Mouse (Mus musculus): ENCODE measurements around the gene Gm45021.

Gene Gm45021

GRCm38 (mm10) chr6:48589194-48589750 lies at the start of gene Gm45021:
Gene Gm45021 (plus strand): TSS chr6:48589610.
- no peak for DNase-seq (ENCODE audit: low spot score)

GRCm38 (mm10) chr6:48539860-48540259 lies 49.5 kb upstream of the Gm45021 start:
- no peak for DNase-seq (ENCODE audit: low spot score)

DNA sequence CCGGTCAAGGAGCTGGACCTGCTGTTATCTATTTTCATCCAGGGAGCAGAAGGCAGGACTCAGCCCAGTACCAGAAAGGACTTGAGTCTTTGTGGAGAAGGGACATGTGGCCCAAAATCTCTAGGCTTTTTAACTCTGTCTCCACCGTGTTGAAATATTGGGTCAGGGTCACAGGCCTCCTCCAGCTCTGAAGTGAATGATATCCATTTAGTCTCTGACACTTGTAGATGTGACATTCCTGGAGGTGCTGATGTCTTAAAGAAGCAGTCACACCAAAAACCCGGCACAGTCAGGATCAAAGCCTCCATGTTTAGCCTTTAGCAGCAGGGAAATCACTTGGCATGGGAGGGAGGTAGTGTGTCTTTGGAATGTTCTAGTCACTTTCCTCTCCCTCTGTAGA lies 48.7 kb upstream of the Gm45021 start:
- no peak for DNase-seq (ENCODE audit: low spot score)

GRCm38 (mm10) chr6:48541560-48542450 lies 47.6 kb upstream of the Gm45021 start:
- no peak for DNase-seq (ENCODE audit: low spot score)

GRCm38 (mm10) chr6:48542631-48543030 lies 46.8 kb upstream of the Gm45021 start:
- DNase-seq (ENCODE audit: low spot score): no peak

- DNase-seq (ENCODE audit: low spot score): no peak
Observed at GRCm38 (mm10) chr6:48545251-48545650, 44.2 kb upstream of the Gm45021 start.

DNA sequence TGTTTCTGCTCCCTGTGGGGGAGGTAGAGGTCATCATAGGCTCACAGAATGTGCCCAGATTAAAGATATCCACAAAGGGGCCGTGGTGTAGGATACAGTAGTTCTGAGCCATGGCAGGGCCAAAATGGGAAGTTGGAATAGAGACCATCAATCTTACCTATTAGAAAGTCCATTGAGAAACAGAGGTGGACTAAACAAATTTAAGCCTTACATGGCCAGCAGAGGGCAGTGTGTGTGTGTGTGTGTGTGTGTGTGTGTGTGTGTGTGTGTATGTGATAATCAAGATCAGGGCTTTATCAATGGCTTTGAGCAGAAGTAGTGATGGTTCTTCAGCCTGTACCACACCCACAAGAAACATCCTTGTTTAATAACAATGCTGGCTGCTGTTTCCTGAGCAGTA lies 43.1 kb upstream of the Gm45021 start:
- no peak for DNase-seq (ENCODE audit: low spot score)

- DNase-seq (ENCODE audit: low spot score): no peak
Observed at GRCm38 (mm10) chr6:48546858-48547257, 42.6 kb upstream of the Gm45021 start.

GRCm38 (mm10) chr6:48548314-48548713 lies 41.1 kb upstream of the Gm45021 start:
- no peak for DNase-seq (ENCODE audit: low spot score)

DNA sequence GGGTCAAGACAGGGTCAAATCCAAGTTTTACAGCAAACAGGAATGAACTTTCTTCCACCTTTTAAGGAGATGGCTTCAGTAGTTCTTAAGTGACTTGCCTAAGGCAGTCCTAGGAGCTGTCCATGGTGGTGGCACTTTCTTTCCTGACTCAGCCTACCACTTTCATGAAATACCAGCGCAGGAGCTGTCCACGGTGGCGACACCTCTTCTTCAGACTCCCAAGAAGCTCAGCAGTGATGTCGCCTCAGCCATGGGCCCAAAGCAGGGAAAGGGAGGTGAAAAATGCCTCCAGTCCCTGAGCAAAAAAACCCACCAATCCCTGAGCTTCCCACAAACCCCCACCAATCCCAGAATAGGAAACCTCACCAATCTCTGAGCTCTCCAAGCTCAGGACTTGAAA lies 36.5 kb upstream of the Gm45021 start:
- DNase-seq (ENCODE audit: low spot score): no peak

DNA sequence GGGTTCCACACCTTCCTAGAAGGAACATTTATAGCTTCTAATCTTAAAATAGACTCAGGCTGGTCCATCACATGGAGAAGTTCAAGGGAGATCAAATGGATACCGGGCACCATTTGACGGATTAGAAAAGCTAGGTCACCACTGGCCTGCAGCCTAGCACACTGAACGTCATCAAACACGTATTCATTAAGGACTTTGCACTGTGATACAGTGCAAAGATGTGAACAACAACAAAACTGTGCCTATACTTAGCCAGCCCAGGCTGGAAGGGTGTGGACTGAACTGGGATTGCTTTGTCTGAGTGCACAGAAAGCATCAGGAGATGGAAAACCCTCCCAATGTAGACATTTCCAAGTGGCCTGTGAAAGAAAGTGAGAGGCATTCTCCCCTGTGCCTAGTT lies 35.6 kb upstream of the Gm45021 start:
- no peak for DNase-seq (ENCODE audit: low spot score)

- DNase-seq (ENCODE audit: low spot score): peak; percentile 97
Observed at GRCm38 (mm10) chr6:48554280-48555103, 34.9 kb upstream of the Gm45021 start, which contains the start of gene Lrrc61. Gene Lrrc61 (plus strand): TSS chr6:48554796.

- DNase-seq (ENCODE audit: low spot score): no peak
Observed at GRCm38 (mm10) chr6:48555104-48555890, 34.1 kb upstream of the Gm45021 start.

DNA sequence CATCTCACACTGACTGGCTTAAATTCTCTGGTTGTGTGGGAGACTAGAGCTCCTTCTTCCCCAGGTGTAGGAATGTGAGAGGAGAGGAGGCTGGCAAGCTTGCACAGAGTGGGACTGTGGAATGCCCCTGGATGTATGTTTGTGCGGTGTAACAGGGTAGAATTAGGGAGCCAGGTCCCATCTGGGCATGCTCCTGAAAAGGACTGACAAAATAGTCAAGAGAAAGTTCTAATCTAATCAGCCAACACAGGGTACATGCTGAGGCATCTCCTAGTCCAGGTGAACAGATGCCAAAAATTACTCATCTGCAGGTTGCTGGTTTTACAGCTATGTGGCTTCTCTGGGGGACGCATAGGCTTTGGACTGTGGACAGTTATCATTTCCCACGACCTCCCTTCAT lies 33.5 kb upstream of the Gm45021 start:
- DNase-seq (ENCODE audit: low spot score): no peak

DNA sequence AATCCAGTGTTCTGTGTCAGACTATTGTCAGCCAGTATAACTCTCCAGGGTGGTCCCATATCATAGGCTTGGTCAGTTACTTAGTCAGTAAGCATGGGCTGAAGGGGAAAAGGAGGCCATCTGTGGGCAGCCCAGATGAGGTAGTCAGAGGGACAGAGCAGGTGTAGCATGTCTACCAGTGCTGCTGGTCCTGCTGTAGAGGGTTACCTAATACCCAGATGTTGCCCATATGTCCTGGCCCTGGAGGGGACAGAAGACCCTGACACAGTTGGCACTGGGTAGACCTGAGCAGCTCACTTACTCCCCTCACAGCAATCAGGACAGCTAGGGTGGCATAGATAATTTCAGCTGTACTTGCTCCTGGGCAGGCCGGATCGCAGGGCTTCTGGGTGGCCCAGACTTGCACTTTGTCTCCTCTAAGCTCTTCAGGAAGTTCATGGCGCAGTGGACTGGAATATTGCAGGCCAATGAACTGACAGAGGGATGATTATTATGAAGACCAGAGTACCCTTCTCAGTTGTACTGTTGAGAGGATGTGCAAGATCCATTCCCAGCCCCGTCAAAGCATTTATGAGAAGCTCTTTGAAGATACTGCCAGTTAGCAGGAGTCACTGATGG lies 23.6 kb upstream of the Gm45021 start:
- DNase-seq (ENCODE audit: low spot score): no peak

GRCm38 (mm10) chr6:48566312-48566711 lies 23.1 kb upstream of the Gm45021 start:
- DNase-seq (ENCODE audit: low spot score): no peak

DNA sequence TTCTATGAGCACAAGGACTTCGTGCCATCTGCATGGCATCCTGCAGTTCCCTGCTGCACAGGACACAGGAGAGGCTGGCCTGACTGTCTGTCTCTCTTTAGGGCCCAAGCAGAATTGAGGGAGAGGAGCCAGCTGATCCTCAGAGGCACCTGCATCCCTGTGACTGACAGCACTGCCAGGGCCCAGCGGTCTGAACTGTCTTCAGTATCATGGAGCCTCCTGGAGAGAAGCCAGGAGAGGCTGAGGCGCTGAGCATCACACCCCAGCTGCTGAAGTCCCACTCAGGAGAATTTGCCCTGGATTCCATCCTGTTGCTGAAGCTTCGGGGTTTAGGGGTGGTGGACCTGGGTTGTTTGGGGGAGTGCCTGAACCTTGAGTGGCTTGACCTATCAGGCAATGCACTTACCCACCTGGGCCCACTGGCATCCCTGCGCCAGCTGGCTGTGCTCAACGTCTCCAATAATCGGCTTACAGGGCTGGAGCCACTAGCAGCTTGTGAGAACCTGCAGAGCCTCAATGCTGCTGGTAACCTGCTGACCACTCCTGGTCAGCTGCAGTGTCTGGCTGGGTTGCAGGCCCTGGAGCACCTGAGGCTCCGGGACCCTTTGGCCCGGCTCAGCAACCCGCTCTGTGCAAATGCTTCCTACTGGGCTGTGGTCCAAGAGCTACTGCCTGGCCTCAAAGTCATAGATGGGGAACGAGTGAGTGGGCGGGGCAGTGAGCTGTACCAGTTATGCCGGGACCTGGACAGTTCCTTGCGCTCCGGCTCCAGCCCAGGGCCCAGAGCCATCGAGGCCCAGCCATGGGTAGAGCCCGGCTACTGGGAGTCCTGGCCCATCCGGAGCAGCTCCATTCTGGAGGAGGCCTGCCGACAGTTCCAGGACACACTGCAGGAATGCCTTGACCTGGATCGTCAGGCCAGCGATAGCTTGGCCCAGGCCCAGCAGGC lies 21.1 kb upstream of the Gm45021 start:
- no peak for DNase-seq (ENCODE audit: low spot score)

DNA sequence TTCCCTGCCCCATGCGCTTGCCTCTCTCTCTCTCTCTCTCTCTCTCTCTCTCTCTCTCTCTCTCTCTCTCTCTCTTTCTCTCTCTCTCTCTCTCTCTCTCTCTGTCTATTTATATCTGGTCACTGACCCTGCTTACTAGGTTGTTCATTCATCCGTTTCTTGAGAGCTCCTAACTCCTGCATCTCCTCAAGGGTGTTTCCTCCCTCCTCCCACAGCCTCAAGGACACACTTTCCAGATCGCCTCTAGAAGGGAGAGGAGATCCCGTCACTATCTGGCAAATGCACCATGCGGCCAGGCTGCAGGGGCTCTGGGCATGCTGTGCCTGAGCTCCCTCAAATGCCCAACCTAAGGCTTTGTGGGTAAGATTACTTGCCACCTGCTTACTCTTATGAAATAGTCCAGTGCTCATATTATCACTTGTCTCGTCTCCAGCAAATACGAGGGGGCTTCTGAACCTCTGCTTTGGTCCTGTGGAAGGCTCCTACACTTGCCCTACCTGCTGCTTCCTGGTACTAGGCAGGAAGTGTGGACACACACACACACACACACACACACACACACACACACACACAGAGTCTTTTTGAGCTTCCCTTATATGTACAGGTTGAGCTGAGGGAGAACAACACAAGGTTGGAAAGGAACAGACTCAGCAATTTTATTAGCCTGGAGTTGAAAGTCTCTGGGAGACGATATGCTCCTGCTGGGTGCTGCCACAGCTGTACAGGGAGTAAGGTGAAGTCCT lies 20.2 kb upstream of the Gm45021 start:
- DNase-seq (ENCODE audit: low spot score): no peak

- DNase-seq (ENCODE audit: low spot score): no peak
Observed at GRCm38 (mm10) chr6:48572014-48572413, 17.4 kb upstream of the Gm45021 start.
